Mouse (Mus musculus) heart, postnatal 0 days (tissue): ENCODE data around the gene Siae.

Experiments
- CTCF ChIP-seq: IDR thresholded peaks from 2 replicates; pipeline ENCODE4 v1.5.1; 2016; ENCODE audit warnings: antibody characterized with exemption, control low read depth, low read depth
- EP300 ChIP-seq: IDR thresholded peaks from 2 replicates; pipeline ENCODE4 v1.6.1; 2016; ENCODE audit warnings: antibody characterized with exemption, low read depth

DNA sequence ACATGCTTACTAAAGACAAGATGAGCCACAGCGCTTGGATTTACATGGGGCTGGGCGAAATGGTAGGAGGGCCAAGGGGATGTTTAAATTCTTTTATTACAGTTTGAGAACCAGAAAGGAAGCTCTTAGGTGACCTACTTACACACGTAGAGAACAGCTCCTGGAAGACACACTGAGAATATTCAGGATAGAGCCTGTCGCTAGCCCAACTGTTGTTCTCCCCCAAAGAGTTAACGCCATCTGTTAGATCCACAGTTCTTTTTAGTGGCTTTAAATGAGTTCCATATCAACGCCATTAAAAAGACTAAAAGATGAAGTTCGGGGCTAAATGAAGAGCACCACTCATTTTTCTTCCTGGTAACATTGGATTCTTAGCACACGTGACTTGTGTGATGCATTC is 36.5 kb upstream of the Siae start:
- no peak for TF ChIP-seq CTCF
- no peak for TF ChIP-seq EP300
